Mouse (Mus musculus) brain, adult 10 weeks (tissue): ENCODE results near the gene Gm20835. TPM values are rescaled to one million over a fixed set of nuclear protein-coding genes. Genes with fewer than 3 reads are reported as not detected.

Experiments used
- polyA plus RNA-seq: library from polyadenylated mRNA; stranded (reverse); fragments of 350-450 nt; fragmentation: Illumina TruSeq; extraction: RNeasy Lipid Tissue Mini Kit (QIAGEN cat#74804); gene quantifications from one replicate; pipeline ENCODE4 v1.2.3, GENCODE M21; 2015; ENCODE audit warnings: low read depth, low replicate concordance

Gene Gm20835
- not detected for polyA plus RNA-seq

GRCm38 (mm10) chrY:36735190-36735589 lies at the start of gene Gm20835:
Gene Gm20835 (minus strand): TSS chrY:36735290.

